Mouse (Mus musculus) liver, embryonic 15.5 days (tissue): ENCODE measurements around the gene Sppl2c. TPM values are rescaled to one million over a fixed set of nuclear protein-coding genes. Genes with fewer than 3 reads are reported as not detected.

Experiments
- polyA plus RNA-seq: library from polyadenylated mRNA; unstranded; fragments of >200 nt; fragmentation: Nextera tagmentation; extraction: Ambion mirVana; gene quantifications from 2 replicates; pipeline ENCODE4 v1.2.1, GENCODE M21; 2015

Sppl2c gene
- polyA plus RNA-seq, 1 experiment from 2014 or later, result not detected

Other genes with a start within 250 kb of the Sppl2c start
- 22.5 and 24.2 TPM in 2 replicates for gene Nsf, start 232.3 kb upstream of the Sppl2c start, polyA plus RNA-seq
- gene Arf2, start 219.6 kb upstream of the Sppl2c start, polyA plus RNA-seq, result 17.1 and 17.9 TPM in 2 replicates
- gene Crhr1, start 53.5 kb upstream of the Sppl2c start, polyA plus RNA-seq, result not detected in 2 replicates
- gene Mapt, start 45.1 kb downstream of the Sppl2c start, polyA plus RNA-seq, result 0.44 and 0.46 TPM in 2 replicates